Mouse (Mus musculus) hindbrain, embryonic 14.5 days (tissue): Measurements from ENCODE around the gene Tmem132b. TPM values are rescaled to one million over a fixed set of nuclear protein-coding genes. Genes with fewer than 3 reads are reported as not detected.

Experiments
- ATAC-seq: fragments of 200-750 bp; cut with Nextera tagmentation; 2 replicates; pipeline ENCODE4 v1.8.0; 2017; ENCODE audit warnings: moderate number of reproducible peaks, mild to moderate bottlenecking, moderate TSS enrichment, moderate library complexity; ENCODE audit not compliant: low FRiP score
- DNase-seq: peaks from one replicate; pipeline ENCODE4 v3.0.0-alpha.2; 2015; ENCODE audit warnings: low spot score
- H3K27ac ChIP-seq: fragments of 300-500 bp; sonication (generic); 2 replicates; pipeline ENCODE4 v1.5.1; 2014; ENCODE audit warnings: mild to moderate bottlenecking, moderate library complexity
- H3K27me3 ChIP-seq: fragments of 300-500 bp; sonication (generic); 2 replicates; pipeline ENCODE4 v1.6.1; 2014; ENCODE audit warnings: mild to moderate bottlenecking, low read length, mixed read lengths; ENCODE audit not compliant: control insufficient read depth, insufficient read depth
- H3K36me3 ChIP-seq: fragments of 300-500 bp; sonication (generic); replicated peaks from 2 replicates; pipeline ENCODE4 v1.6.1; 2014; ENCODE audit not compliant: control insufficient read depth, insufficient read depth
- H3K4me1 ChIP-seq: fragments of 300-500 bp; sonication (generic); replicated peaks from 2 replicates; pipeline ENCODE4 v1.6.1; 2014; ENCODE audit warnings: antibody characterized with exemption, low read length, mixed read lengths; ENCODE audit not compliant: control insufficient read depth, insufficient read depth
- H3K4me2 ChIP-seq: fragments of 300-500 bp; sonication (generic); replicated peaks from 2 replicates; pipeline ENCODE4 v1.6.1; 2014; ENCODE audit warnings: mild to moderate bottlenecking, moderate library complexity
- H3K4me3 ChIP-seq: fragments of 300-500 bp; sonication (generic); replicated peaks from 2 replicates; pipeline ENCODE4 v1.5.1; 2014; ENCODE audit warnings: mild to moderate bottlenecking, low read length
- H3K9ac ChIP-seq: fragments of 300-500 bp; sonication (generic); 2 replicates; pipeline ENCODE4 v1.6.1; 2014
- H3K9me3 ChIP-seq: fragments of 300-500 bp; sonication (generic); 2 replicates; pipeline ENCODE4 v1.6.1; 2016; ENCODE audit warnings: low read length; ENCODE audit not compliant: control insufficient read depth
- WGBS: fragments of 180-500 bp; shearing (Covaris S2); extraction: QIAGEN DNeasy Blood & Tissue Kit; methylation state at CpG from one replicate; pipeline ENCODE4 v1.1.7; 2014; 5-methylcytosine and 5-hydroxymethylcytosine counted together
- polyA plus RNA-seq: library from polyadenylated mRNA; unstranded; fragments of >200 nt; fragmentation: Nextera tagmentation; extraction: Ambion mirVana; gene quantifications from 2 replicates; pipeline ENCODE4 v1.2.1, GENCODE M21; 2014

Tmem132b gene
- polyA plus RNA-seq, 1 experiment from 2014 or later = 6.3 TPM

DNA sequence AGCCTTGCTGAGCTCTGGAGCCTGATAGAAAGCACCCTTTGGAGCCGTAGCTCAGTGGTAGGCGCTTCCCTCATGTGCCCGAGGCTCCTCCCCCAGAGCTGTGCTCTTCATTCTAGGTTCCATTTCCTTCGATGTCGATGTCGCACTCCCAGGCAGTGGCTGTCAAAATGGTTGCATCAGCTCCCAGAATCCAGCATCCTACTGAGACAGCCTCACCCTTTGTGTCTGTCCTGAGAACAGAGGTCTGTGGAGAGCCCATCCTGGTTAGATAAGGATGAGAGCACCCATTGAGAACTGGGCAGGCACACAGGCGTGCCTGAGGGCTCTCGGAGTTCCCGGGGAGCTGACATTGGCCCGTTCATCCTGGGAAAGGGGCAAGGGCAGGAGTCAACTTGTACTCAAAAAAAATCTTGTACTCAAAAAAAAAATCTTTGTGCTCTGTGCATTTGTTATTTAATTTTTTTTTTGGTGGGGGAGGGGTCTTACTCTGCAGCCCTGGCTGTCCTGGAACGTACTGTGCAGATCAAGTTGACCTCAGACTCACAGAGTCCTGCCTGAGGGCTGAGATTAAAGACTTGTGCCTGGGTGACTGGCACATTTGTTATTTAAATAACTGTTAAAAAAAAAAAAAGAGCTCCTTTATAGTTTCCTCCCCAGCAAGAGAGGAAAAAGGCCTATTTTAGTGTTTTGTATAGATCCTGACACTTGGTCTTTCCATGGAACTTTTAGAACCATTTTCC, 18.3 kb downstream of the Tmem132b start:
- Histone ChIP-seq H3K4me1 (peaks cover 7% of the 10 kb centered on the region; the same call in 1 of the 2 replicates), H3K4me3 (no peak overlapping the region), H3K27ac (no peak overlapping the region), H3K9ac (no peak overlapping the region), H3K9me3 (no peaks in the 10 kb centered on the region), H3K36me3 (no peaks in the 10 kb centered on the region), H3K4me2 (no peak overlapping the region), H3K27me3 (no peaks in the 10 kb centered on the region)
- no peak for DNase-seq
- ATAC-seq = no peak
- 19% methylated on average over 11 of the region's 11 CpGs for WGBS

DNA sequence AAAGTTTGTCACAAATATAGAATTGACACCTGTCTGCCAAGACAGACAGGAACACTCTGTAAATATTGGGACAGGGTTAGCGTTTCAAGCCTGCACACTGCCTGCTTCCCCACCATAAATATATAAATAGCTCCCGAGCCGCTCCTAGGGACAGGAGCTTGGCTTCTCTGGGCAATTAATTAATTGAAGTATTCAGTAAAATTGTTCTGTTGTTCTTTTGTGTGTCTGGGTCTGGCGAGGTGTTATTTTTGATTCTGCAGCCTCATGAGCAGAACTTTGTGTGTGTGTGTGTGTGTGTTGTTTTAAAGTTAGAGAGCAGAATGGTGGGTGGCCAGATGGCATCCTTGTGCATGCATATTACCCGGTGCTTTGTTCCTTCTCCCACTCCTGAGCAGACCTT, 24.2 kb downstream of the Tmem132b start:
- H3K4me1 ChIP-seq = no peaks in the 10 kb centered on the region
- H3K9ac ChIP-seq = no peak overlapping the region
- H3K27me3 ChIP-seq = no peaks in the 10 kb centered on the region
- ATAC-seq = no peak
- no peak for DNase-seq
- H3K27ac ChIP-seq = no peak overlapping the region
- 79% methylated on average over 5 of the region's 5 CpGs for WGBS
- H3K9me3 ChIP-seq = no peaks in the 10 kb centered on the region
- H3K4me3 ChIP-seq = no peak overlapping the region
- H3K4me2 ChIP-seq = no peak overlapping the region
- H3K36me3 ChIP-seq = no peaks in the 10 kb centered on the region

DNA sequence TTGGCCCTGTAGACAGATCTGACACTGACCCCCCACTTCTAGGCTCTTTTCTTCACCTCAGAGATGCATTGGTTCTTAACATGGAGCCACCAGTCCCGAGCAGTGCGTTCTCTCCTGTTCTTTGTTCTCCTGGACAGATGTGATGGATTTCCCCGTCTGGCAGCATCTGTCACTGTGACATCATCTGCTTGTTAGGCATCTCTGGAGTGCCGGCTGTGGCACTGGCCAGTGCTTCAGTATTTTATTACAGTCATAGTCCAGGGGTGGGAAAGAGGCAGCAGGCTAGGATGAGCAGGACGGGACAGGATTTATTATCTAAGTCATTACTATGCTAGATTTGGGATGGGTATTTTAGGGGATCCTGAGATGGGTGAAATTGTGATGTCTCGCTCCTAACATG, 31.9 kb downstream of the Tmem132b start:
- 35% methylated on average over 6 of the region's 6 CpGs for WGBS
- Histone ChIP-seq H3K9me3 (no peaks in the 10 kb centered on the region), H3K36me3 (no peaks in the 10 kb centered on the region), H3K27me3 (no peaks in the 10 kb centered on the region), H3K4me3 (no peak overlapping the region), H3K4me2 (no peak overlapping the region), H3K4me1 (no peaks in the 10 kb centered on the region), H3K27ac (peak overlapping the region; percentile 51; the same call in 1 of the 2 replicates), H3K9ac (no peak overlapping the region)
- ATAC-seq (no peak; the same call in 1 of the 2 replicates), DNase-seq (no peak)

DNA sequence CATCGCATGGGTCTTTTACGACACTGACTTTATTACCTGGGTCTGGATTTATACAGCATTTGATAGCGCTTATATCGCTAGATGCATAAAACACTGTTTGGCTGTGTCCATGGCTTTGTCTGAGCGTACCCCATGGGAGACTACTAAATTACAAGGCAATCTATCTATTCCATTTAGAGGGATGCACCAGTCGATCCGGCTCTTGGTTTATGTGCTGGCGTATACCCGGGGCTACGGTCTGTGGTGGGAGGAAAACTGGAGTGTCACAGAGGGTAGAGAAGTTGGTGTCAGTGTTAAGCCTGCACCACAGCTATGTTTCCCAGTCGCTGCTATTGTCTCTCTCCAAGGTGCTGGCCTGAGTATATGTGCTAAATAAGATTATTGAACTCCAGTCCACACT, 34.2 kb downstream of the Tmem132b start:
- Histone ChIP-seq H3K4me2 (no peak overlapping the region), H3K9me3 (no peaks in the 10 kb centered on the region), H3K4me1 (no peaks in the 10 kb centered on the region), H3K9ac (no peak overlapping the region), H3K36me3 (no peaks in the 10 kb centered on the region), H3K27me3 (no peaks in the 10 kb centered on the region), H3K27ac (no peak overlapping the region), H3K4me3 (no peak overlapping the region)
- WGBS = 55% methylated on average over 11 of the region's 11 CpGs
- ATAC-seq (no peak), DNase-seq (no peak)

DNA sequence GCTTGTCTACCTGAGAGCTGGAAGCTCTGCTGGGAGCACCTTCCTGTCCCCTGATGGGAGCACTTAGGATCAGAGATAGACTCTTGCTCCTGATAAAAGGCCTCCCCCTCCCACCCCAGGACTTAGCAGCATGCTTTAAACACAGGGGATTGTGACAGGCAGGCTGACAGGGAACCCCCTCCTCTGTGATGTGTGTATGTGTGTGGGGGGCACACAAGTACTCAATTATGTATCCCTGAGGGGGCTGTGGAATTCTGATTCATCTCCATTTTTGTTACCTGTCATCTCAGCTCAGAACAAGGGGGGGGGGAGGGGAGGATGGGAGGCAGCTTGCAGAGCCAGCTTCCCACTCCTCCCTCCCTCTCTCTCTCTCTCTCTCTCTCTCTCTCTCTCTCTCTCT, 36.9 kb downstream of the Tmem132b start:
- Histone ChIP-seq H3K36me3 (no peaks in the 10 kb centered on the region), H3K4me3 (no peak overlapping the region), H3K9ac (no peak overlapping the region), H3K9me3 (no peaks in the 10 kb centered on the region), H3K4me2 (no peak overlapping the region), H3K27me3 (no peaks in the 10 kb centered on the region), H3K27ac (no peak overlapping the region), H3K4me1 (no peaks in the 10 kb centered on the region)
- no peak for DNase-seq
- no peak for ATAC-seq

DNA sequence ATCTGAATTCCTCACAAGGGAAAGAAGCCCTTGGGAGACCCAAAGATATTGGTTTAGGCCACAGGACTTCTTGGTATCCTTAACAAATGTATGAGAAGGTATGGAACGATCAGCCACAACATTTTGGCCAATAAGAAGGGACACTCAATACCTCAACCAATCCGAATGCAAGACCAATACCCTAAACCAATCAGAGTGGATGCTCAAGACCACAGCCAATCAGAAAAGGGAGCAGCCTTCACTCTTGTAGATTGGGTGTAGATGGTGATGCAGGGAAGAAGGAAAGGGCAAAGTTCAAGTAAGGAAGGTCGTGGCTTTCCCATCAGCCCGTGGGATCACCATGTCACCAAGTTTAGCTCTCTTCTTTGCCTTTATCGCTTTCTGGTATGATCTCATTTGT, 40.4 kb downstream of the Tmem132b start:
- 96% methylated on average over 5 of the region's 5 CpGs for WGBS
- Histone ChIP-seq H3K4me2 (no peak overlapping the region), H3K9me3 (no peaks in the 10 kb centered on the region), H3K27me3 (no peaks in the 10 kb centered on the region), H3K9ac (no peak overlapping the region), H3K4me1 (peaks cover 9% of the 10 kb centered on the region), H3K36me3 (no peaks in the 10 kb centered on the region), H3K4me3 (no peak overlapping the region), H3K27ac (no peak overlapping the region)
- no peak for ATAC-seq
- no peak for DNase-seq

DNA sequence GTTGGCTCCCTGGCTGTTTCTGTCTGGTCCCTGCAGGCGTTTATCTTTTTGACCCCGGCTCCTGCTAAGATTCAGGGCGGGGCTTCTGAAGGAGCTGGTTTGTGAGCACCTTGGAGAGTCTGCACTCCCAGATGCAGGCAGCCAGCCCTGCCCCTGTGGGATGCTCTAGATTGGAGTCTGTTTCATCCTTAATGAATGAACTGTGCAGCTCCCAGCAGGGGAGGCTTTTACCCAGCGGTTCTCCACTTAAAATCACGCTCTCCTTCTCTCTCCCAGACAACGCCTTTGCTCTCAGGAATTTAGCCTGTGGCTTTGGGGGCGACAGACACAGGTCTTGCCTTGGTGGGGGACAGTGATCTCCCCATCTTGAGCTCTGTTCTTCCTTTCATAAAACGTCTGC, 43.3 kb downstream of the Tmem132b start:
- WGBS = 1% methylated on average over 8 of the region's 8 CpGs
- Histone ChIP-seq H3K27ac (no peak overlapping the region), H3K4me3 (no peak overlapping the region), H3K9me3 (no peaks in the 10 kb centered on the region), H3K27me3 (no peaks in the 10 kb centered on the region), H3K9ac (no peak overlapping the region), H3K36me3 (no peaks in the 10 kb centered on the region), H3K4me1 (peaks cover 9% of the 10 kb centered on the region), H3K4me2 (no peak overlapping the region)
- DNase-seq (no peak), ATAC-seq (no peak)

DNA sequence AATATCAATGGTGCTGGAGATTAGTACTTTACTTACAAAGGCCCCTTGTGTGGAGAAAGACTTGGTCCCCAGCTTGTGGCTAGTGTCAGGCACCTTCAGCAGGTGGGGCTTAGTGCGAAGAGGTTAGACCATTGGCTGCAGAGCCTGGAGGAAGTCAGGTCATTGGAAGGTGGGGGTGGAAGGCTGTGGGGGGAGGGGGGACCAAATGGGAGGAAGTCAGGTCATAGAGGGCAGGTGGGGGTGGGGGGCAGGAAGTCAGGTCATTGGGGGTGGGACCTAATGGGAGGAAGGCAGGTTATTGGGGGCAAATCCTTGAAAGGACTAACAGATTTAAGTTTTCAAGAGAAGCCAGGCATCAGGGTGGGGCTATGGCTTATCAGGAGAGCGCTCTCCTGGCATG, 44.3 kb downstream of the Tmem132b start:
- peaks cover 9% of the 10 kb centered on the region for H3K4me1 ChIP-seq
- DNase-seq (no peak), ATAC-seq (no peak)
- H3K4me3 ChIP-seq = no peak overlapping the region
- no peaks in the 10 kb centered on the region for H3K27me3 ChIP-seq
- H3K4me2 ChIP-seq = no peak overlapping the region
- H3K9ac ChIP-seq = no peak overlapping the region
- no peak overlapping the region for H3K27ac ChIP-seq
- H3K36me3 ChIP-seq = no peaks in the 10 kb centered on the region
- WGBS = 88% methylated on average over 2 of the region's 2 CpGs
- no peaks in the 10 kb centered on the region for H3K9me3 ChIP-seq

DNA sequence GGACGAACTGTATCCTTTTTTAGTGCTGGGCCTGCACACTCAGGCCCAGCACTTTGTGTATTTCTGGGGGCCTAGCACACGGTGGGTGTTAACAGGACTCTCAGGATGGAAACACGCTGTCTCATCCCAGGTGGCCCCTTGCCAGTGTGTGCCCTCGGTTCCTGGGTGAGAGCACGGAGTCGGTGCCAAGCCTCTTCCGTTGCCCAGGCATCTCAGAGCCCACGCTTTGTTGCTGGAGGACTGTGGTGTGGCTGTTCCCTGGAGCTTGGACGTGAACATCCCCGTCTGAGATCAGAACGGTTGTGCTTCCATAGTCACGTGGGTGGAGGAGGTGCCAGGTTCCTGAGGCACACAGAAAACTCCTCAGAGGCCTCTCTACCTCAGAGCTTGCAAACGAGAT, 47.1 kb downstream of the Tmem132b start:
- H3K4me2 ChIP-seq = no peak overlapping the region
- DNase-seq (no peak), ATAC-seq (no peak)
- no peak overlapping the region for H3K4me3 ChIP-seq
- no peak overlapping the region for H3K9ac ChIP-seq
- H3K4me1 ChIP-seq = peaks cover 9% of the 10 kb centered on the region
- no peaks in the 10 kb centered on the region for H3K36me3 ChIP-seq
- H3K27ac ChIP-seq = no peak overlapping the region
- 76% methylated on average over 13 of the region's 13 CpGs for whole genome bisulfite sequencing
- H3K9me3 ChIP-seq = no peaks in the 10 kb centered on the region
- H3K27me3 ChIP-seq = no peaks in the 10 kb centered on the region

DNA sequence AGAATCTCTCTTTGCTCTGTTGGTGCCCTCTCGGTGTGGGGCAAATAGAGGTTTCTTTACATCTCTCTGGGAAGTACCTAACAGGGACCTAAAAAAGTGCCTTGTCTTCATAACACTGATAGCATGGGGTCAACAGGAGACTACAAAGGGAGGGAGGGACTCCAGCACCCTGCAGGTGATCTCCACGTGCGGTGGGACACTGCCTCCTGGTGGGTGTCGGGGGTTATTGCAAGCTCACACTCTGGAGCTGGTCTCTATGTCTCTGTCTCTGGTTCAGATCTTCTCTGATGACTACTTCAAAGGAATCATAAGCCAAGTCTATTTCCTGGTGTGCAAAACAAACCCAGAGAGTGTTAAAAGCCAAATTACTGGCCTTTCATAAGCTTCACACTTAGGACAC, 47.6 kb downstream of the Tmem132b start:
- no peak overlapping the region for H3K9ac ChIP-seq
- no peak overlapping the region for H3K4me3 ChIP-seq
- no peak overlapping the region for H3K4me2 ChIP-seq
- H3K27ac ChIP-seq = no peak overlapping the region
- no peaks in the 10 kb centered on the region for H3K27me3 ChIP-seq
- no peaks in the 10 kb centered on the region for H3K36me3 ChIP-seq
- WGBS = 57% methylated on average over 4 of the region's 4 CpGs
- peaks cover 9% of the 10 kb centered on the region for H3K4me1 ChIP-seq
- ATAC-seq = no peak
- no peaks in the 10 kb centered on the region for H3K9me3 ChIP-seq
- DNase-seq = no peak
